ENCODE assay signal across 8 mouse cellular contexts in the genomic region with DNA sequence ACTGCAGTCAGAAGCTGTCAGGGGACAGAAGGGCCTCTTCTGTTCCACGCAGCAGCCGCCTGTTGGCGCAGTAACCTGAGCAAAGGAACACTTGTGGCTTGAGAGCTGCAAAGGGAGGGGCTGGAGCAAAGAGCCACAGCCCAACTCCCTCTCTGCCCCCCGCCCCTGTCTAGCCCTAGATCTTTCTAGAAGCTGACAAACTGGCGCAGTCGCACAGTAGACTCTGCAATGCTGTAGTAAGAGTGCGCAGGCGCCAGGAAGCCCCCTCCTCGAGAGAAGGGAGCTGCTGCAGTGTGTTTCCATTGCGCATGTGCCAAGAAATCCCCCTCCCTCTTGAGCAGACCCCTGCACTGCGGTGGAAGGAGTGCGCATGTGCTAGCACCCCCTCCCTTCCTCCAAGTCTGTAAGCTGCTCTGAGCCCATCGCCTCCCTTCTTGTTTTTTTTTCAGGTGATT.
DNase-seq lines count a peak whose midpoint lies in the region; ATAC-seq and TF ChIP-seq lines count a peak whose summit lies in the region.

No protein-coding gene starts in this region.

- 0 out of 2 replicates have a peak, but pooled peaks have one; percentile 9 for TF ChIP-seq CTCF in kidney, postnatal 0 days (IDR thresholded peaks at IDR 0.05; ENCODE audit: low read depth)
- no peak for TF ChIP-seq CTCF in kidney, adult 2 months (conservative IDR thresholded peaks at IDR 0.05; ENCODE audit: insufficient read depth, insufficient read length, low read depth, low read length)
- no peak for TF ChIP-seq CTCF in olfactory bulb, adult 2 months (IDR thresholded peaks at IDR 0.05; ENCODE audit: insufficient read depth, low read depth, low read length)

- H3K27me3 ChIP-seq in kidney, postnatal 0 days (ENCODE audit: insufficient read depth, low read length) = no peaks in the 10 kb centered on the region
- H3K27me3 ChIP-seq in kidney, adult 2 months (replicated peaks; ENCODE audit: control insufficient read depth, insufficient read depth, low read length) = no peaks in the 10 kb centered on the region
- no peaks in the 10 kb centered on the region for H3K27me3 ChIP-seq in embryonic facial prominence, embryonic 15.5 days
- H3K27me3 ChIP-seq in limb, embryonic 12.5 days = no peaks in the 10 kb centered on the region

- no peak for TF ChIP-seq POLR2A in kidney, adult 2 months (IDR thresholded peaks at IDR 0.05; ENCODE audit: low read depth, low read length)
- TF ChIP-seq POLR2A in olfactory bulb, adult 2 months (IDR thresholded peaks at IDR 0.05; ENCODE audit: insufficient read depth, low read depth, low read length) = no peak

- ATAC-seq in kidney, postnatal 0 days (replicated peaks; ENCODE audit: low FRiP score, low read depth) = peak; percentile 87
- ATAC-seq in embryonic facial prominence, embryonic 15.5 days (ENCODE audit: insufficient number of reproducible peaks, low FRiP score, low TSS enrichment, low read depth) = peak; percentile 91
- ATAC-seq in limb, embryonic 12.5 days (ENCODE audit: insufficient number of reproducible peaks, insufficient read depth, low FRiP score, low TSS enrichment, low read depth) = peak; percentile 93
- ATAC-seq in granulocyte monocyte progenitor cell, adult 5-6 weeks (replicated peaks; ENCODE audit: poor library complexity, severe bottlenecking) = no peak

- H3K4me1 ChIP-seq in kidney, postnatal 0 days (replicated peaks; ENCODE audit: insufficient read depth, low read length) = no peaks in the 10 kb centered on the region
- no peaks in the 10 kb centered on the region for H3K4me1 ChIP-seq in kidney, adult 2 months (ENCODE audit: control insufficient read depth, insufficient read depth, low read length)
- peaks cover 8% of the 10 kb centered on the region; the same call in 1 of the 2 replicates for H3K4me1 ChIP-seq in embryonic facial prominence, embryonic 15.5 days
- H3K4me1 ChIP-seq in limb, embryonic 12.5 days (replicated peaks) = no peaks in the 10 kb centered on the region
- no peaks in the 10 kb centered on the region for H3K4me1 ChIP-seq in olfactory bulb, adult 2 months (ENCODE audit: control insufficient read depth, insufficient read depth, low read length)

- no peaks in the 10 kb centered on the region for H3K9me3 ChIP-seq in kidney, postnatal 0 days (replicated peaks; ENCODE audit: low read length)
- no peaks in the 10 kb centered on the region for H3K9me3 ChIP-seq in embryonic facial prominence, embryonic 15.5 days (replicated peaks)
- peaks cover 12% of the 10 kb centered on the region; the same call in 1 of the 2 replicates for H3K9me3 ChIP-seq in limb, embryonic 12.5 days

- H3K4me3 ChIP-seq in kidney, postnatal 0 days (replicated peaks; ENCODE audit: low read depth, low read length) = peak overlapping the region; percentile 11; the same call in 1 of the 2 replicates
- no peak overlapping the region for H3K4me3 ChIP-seq in kidney, adult 2 months (ENCODE audit: insufficient read depth, low read depth, low read length)
- H3K4me3 ChIP-seq in embryonic facial prominence, embryonic 15.5 days (replicated peaks) = peak overlapping the region; percentile 12; the same call in 1 of the 2 replicates
- H3K4me3 ChIP-seq in limb, embryonic 12.5 days (replicated peaks) = 0 out of 2 replicates have a peak overlapping the region, but pooled peaks have one; percentile 3
- 0 out of 2 replicates have a peak overlapping the region, but pooled peaks have one; percentile 15 for H3K4me3 ChIP-seq in olfactory bulb, adult 2 months (ENCODE audit: insufficient read depth, low read depth, low read length)

- peak; percentile 77 for DNase-seq in kidney, postnatal 0 days (ENCODE audit: low spot score)
- DNase-seq in kidney, adult 2 months = no peak
- peak; percentile 7 for DNase-seq in adrenal gland, postnatal 25 days
- DNase-seq in urinary bladder, postnatal 14 days (ENCODE audit: low spot score) = no peak

- WGBS in kidney, postnatal 0 days = 24% methylated on average over 13 of the region's 13 CpGs
- WGBS in kidney, adult 2 months = 24% methylated on average over 13 of the region's 13 CpGs
- 25% methylated on average over 13 of the region's 13 CpGs for WGBS in embryonic facial prominence, embryonic 15.5 days
- 16% methylated on average over 13 of the region's 13 CpGs for WGBS in limb, embryonic 12.5 days
- 21% methylated on average over 13 of the region's 13 CpGs for WGBS in olfactory bulb, adult 2 months

- peak overlapping the region; percentile 43 for H3K4me2 ChIP-seq in kidney, postnatal 0 days (ENCODE audit: low read length)
- H3K4me2 ChIP-seq in embryonic facial prominence, embryonic 15.5 days (replicated peaks) = peak overlapping the region; percentile 38
- H3K4me2 ChIP-seq in limb, embryonic 12.5 days = peak overlapping the region; percentile 42

- H3K27ac ChIP-seq in kidney, postnatal 0 days = no peak overlapping the region
- H3K27ac ChIP-seq in kidney, adult 2 months (ENCODE audit: insufficient read depth, low read depth, low read length) = no peak overlapping the region
- peak overlapping the region; percentile 56 for H3K27ac ChIP-seq in embryonic facial prominence, embryonic 15.5 days (replicated peaks)
- peak overlapping the region; percentile 83 for H3K27ac ChIP-seq in limb, embryonic 12.5 days
- no peak overlapping the region for H3K27ac ChIP-seq in olfactory bulb, adult 2 months (ENCODE audit: insufficient read depth, low read depth, low read length)

- no peaks in the 10 kb centered on the region for H3K36me3 ChIP-seq in kidney, postnatal 0 days (ENCODE audit: insufficient read depth, low read length)
- H3K36me3 ChIP-seq in kidney, adult 2 months (ENCODE audit: control insufficient read depth, insufficient read depth, low read length) = no peaks in the 10 kb centered on the region
- no peaks in the 10 kb centered on the region for H3K36me3 ChIP-seq in embryonic facial prominence, embryonic 15.5 days
- H3K36me3 ChIP-seq in limb, embryonic 12.5 days = no peaks in the 10 kb centered on the region

- no peak overlapping the region for H3K9ac ChIP-seq in kidney, postnatal 0 days (ENCODE audit: low read depth, low read length)
- H3K9ac ChIP-seq in embryonic facial prominence, embryonic 15.5 days = no peak overlapping the region
- no peak overlapping the region for H3K9ac ChIP-seq in limb, embryonic 12.5 days (replicated peaks)

Comparison
In these comparisons a context has a peak if more than half of its experiments do, and no peak if none do; other contexts are left out.
1. DNase-seq: peak in kidney, postnatal 0 days (single experiment) and adrenal gland, postnatal 25 days (single experiment); none in kidney, adult 2 months (single experiment) and urinary bladder, postnatal 14 days (single experiment).
2. H3K27ac ChIP-seq: peak in embryonic facial prominence, embryonic 15.5 days (single experiment) and limb, embryonic 12.5 days (single experiment); none in kidney, postnatal 0 days (single experiment), kidney, adult 2 months (single experiment) and olfactory bulb, adult 2 months (single experiment).
3. Peak in every context shown above with its lines, with median percentiles within 50 percentile points of each other: H3K4me2 ChIP-seq.